Mouse (Mus musculus) bone marrow macrophage, adult 2 months (primary cell): Measurements from ENCODE around the gene Banp. TPM values are rescaled to one million over a fixed set of nuclear protein-coding genes. Genes with fewer than 3 reads are reported as not detected.
A peak's percentile ranks its signal among the peaks of the same experiment; 100 is the strongest.

Source experiments
- H3K27ac ChIP-seq: 2 replicates; pipeline ENCODE4 v1.5.1; 2012; ENCODE audit warnings: low read depth, low read length; ENCODE audit not compliant: insufficient read depth
- H3K4me1 ChIP-seq: 2 replicates; pipeline ENCODE4 v1.6.1; 2012; ENCODE audit warnings: low read length; ENCODE audit not compliant: control insufficient read depth, insufficient read depth
- H3K4me3 ChIP-seq: 2 replicates; pipeline ENCODE4 v1.5.1; 2012; ENCODE audit warnings: mild to moderate bottlenecking, low read length, moderate library complexity; ENCODE audit not compliant: insufficient read depth
- CTCF ChIP-seq: IDR thresholded peaks from 2 replicates; pipeline ENCODE4 v1.5.1; 2012; ENCODE audit warnings: low read depth, mild to moderate bottlenecking, low read length, moderate library complexity
- POLR2A ChIP-seq: IDR thresholded peaks from 2 replicates; pipeline ENCODE4 v1.6.1; 2012; ENCODE audit warnings: mild to moderate bottlenecking, low read depth, low read length, borderline replicate concordance
- polyA plus RNA-seq: library from polyadenylated mRNA; stranded (reverse); fragments of >200 nt; gene quantifications from 2 replicates; pipeline ENCODE4 v1.2.4, GENCODE M21; 2012; ENCODE audit not compliant: missing spikeins, insufficient read depth, insufficient read length

Gene Banp
- polyA plus RNA-seq, 1 experiment, result 19.9 TPM

DNA sequence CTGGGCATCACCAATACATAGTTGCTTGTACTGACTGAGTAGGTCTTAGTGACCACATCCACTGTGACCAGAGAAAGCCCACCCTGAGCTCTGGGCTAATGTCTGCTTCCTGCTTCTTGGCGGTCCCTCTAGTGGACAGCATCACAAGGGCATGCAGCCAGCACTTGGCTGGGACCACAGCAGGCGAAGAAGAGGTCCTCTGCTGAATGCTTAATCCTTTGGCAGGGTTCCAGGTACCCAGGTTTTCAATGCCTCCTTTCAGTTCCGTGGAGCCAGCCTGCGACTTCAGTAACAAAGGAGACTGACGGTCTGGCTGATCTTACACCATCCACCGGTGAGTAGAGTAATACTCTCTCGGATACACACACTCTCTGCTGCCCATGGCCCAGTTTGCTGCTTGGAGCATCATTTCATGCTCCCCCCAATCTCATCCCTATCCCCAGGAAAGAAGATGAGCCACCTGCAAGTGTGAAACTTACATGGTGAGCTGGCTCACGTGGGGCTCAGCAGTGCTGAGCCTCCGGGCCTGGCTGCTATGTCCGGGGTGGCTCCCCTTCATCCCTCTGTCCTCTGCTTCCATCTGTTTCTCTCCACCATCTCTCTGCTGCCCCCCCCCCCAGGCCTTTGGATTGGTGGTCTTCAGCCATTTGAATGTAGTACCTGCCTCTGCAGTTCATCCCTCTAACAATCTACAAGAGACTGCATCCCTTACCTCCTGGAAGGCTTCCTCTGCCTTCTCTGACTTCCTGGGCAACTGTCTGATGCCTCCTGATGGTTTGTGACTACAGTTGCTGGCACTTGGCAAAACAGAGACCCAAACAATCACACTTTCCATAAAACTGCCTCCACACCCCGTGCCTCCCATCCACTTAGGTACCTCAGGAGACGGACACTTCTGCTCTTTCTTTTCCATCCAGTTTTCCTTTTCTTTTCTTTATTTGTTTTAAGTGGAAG is 13.9 kb upstream of the Banp start:
- TF ChIP-seq POLR2A (no peak), CTCF (no peak)
- no peak overlapping the region for H3K27ac ChIP-seq
- H3K4me1 ChIP-seq, result peaks cover 17% of the 10 kb centered on the region
- no peak overlapping the region for H3K4me3 ChIP-seq

DNA sequence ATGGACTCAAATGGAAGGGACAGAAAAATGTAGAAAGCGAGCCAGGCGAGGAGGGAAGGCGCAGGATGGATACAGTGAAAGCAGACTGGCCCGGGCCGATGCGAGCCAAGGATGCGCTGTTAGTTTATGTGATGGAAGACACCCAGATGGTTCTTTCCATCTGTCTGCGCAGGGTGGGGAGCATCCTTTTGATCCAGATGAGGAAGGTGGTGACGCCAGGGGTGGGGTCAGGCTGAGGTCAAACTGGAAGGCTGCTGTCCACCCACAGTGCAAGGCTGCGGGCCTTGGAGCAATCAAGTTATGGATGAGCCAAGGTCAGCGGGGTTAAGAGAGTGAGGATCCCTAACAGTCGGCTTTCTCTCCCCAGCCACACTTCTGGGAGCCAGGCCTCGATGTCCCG is 13.2 kb upstream of the Banp start:
- peaks cover 13% of the 10 kb centered on the region for H3K4me1 ChIP-seq
- TF ChIP-seq CTCF (no peak), POLR2A (no peak)
- no peak overlapping the region for H3K4me3 ChIP-seq
- no peak overlapping the region for H3K27ac ChIP-seq

DNA sequence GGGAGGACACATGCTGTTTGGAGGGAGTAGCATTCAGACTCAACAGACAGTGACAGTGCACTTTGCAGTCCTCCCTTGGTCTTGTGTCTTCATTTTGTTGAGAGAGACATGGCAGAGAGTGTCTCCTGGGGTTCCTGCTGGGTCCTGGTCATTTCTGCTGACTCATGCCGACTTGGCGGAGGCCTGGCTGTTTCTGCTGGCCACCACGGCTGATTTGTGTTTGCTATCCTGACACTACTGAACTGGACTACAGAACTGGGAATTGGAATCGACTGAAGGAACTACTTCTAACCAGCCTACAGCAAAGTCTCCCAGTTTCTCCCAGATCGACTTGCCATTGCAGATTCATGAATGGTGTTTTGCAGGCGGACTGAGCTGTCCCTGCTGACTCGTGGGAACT is 10.8 kb upstream of the Banp start:
- H3K4me1 ChIP-seq, result peaks cover 8% of the 10 kb centered on the region
- no peak for TF ChIP-seq POLR2A

DNA sequence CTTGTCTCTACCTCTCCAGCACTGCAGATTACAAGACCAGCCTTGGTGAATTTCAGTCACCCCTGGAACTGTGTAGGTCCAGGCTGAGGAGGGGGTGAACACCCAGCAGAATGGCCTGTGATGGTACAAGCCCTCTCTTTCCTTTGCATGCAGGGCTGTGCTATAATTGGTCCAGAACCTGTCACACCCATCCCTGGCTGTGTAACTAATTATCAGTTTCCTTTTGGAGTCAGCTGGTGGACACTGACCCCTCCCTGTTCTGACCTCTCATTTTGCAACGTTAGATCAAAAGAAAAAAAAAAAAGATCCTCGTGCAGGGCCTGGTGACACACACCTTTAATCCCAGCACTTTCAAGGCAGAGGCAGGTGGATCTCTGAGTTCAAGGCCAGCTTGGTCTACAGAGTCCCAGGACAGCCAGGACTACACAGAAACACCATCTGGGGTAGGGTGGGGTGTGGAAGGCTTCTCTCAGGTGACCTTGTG is 6.5 kb upstream of the Banp start:
- H3K4me3 ChIP-seq, result no peak overlapping the region
- peaks cover 14% of the 10 kb centered on the region for H3K4me1 ChIP-seq
- TF ChIP-seq POLR2A (no peak), CTCF (no peak)
- no peak overlapping the region for H3K27ac ChIP-seq

More for the DNA sequence above, 10.8 kb upstream of the Banp start:
- Histone ChIP-seq H3K4me3 (no peak overlapping the region), H3K27ac (peak overlapping the region; percentile 25)

DNA sequence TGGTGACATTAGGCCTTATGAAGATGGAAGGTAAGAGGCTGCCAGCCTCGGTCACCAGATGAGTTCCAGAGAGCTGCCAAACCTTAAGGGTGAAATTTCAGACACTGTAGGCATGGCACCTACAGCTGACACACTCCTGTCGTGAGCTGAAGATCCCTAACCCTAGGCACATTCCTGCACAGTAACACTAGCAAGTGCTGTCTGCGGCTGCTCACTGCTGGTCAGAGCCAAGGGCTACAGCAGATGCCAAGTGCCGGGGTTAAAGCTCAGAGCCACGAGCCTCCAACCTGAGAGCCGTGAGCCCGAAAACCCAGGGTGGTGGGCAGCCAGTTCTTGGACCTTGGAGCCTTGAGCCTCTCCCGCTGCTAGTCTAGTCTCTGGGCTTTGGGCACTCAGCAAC is 5.8 kb upstream of the Banp start:
- Histone ChIP-seq H3K4me3 (no peak overlapping the region), H3K27ac (no peak overlapping the region), H3K4me1 (peaks cover 19% of the 10 kb centered on the region)
- TF ChIP-seq POLR2A, result no peak
- TF ChIP-seq CTCF, result no peak

DNA sequence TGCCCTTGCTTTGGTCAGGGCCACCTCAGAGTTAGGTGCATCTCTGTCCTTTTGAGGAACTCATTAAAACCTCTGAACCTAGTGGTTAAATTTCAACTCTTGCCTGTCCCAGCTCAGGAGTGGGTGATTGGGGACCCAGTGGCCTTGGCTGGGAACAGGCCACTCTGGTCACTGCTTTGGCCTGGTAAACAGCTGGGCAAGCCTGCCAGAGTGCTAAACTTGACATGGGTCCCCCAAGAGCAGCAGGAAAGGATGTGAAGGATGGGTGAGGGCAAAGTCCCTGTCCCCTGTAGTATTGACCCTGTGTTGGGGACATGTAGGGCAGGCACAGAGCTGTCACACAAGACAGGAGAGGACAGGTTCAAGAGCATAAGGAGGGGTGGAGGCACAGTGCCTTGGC is 4.7 kb upstream of the Banp start, which contains the start of gene Car5a:
TSS of gene Car5a (minus strand) at position 74 of the 400 bp plus-strand sequence.
- no peak for TF ChIP-seq CTCF
- no peak for TF ChIP-seq POLR2A
- Histone ChIP-seq H3K4me1 (peaks cover 17% of the 10 kb centered on the region), H3K4me3 (no peak within 1 kb of the TSS), H3K27ac (no peak within 1 kb of the TSS)

DNA sequence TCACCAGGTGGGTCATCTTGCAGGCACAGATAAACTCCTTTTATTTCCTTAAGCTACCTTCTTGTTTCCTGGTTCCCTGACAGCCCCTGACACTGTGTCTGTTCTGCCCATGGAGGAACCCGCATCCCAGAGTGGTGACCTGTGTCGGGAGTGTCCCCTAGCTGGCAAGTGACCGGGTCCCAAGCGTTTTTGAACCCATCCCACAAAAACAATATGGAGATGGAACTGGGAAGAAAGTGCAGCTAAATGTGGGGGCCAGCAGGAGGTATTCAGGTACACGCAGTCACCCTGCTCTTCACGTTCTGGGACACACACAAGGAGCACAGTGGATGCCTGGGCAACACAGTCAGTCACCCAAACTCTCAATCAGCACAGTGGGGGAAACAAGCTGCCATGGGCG is 3.2 kb upstream of the Banp start:
- Histone ChIP-seq H3K27ac (no peak overlapping the region), H3K4me3 (no peak overlapping the region), H3K4me1 (peaks cover 17% of the 10 kb centered on the region)
- no peak for TF ChIP-seq CTCF
- no peak for TF ChIP-seq POLR2A

DNA sequence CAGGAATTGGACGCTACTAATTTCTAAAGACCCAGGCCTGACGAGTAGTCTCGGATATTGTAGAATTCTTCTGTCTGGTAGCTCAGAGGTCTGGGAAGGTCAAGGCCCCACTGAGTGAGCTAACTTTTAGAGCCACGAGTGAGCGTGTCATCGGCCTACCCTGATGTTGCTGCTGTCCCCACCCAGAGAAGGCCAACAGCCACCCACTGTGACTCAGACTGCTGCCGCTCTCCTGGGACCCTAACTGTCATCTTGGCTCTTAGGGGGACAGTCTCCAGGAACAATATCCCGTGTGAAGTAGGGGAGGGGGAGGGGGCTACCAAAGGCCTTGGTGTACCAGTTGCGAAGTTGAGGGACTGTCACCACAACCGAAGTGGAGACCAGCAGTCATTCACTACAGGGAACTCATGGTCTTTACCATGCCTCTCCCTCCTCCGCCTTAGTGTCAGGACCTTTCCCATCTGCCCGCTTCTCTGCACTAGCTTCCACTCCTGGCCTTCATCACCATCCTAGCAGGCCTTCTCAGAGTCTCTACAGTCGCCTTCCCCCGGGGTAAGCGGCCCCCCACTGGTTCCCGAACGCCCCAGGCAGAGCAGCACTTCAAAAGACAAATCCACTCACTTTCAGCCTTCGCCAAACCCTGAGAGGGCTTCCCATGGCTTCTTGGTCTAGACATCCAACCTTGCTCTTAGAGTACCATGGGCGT is 2.4 kb upstream of the Banp start:
- 0 out of 2 replicates have a peak overlapping the region, but pooled peaks have one; percentile 22 for H3K27ac ChIP-seq
- H3K4me1 ChIP-seq, result peaks cover 22% of the 10 kb centered on the region

DNA sequence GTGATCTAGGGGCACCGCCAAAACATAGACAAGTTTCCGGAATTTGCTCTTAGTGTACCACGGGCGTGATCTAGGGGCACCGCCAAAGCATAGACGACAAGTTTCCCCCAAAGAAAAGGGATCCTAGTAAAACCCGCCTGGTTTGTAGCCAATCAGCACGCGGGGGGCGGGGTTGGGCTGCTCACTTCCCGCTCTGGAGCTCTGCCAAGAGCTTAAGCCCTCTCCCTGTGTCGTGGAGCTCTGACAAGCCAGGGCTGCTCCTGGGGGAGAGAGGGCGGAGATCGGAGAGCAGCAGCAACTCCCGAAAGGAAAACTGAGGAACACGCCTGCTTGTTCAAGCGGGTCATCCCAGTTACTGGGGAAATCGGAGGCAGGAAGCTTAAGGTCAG is 1.8 kb upstream of the Banp start:
- Histone ChIP-seq H3K4me1 (peaks cover 27% of the 10 kb centered on the region), H3K4me3 (peak overlapping the region; percentile 59), H3K27ac (peak overlapping the region; percentile 33; the same call in 1 of the 2 replicates)
- TF ChIP-seq POLR2A (no peak), CTCF (no peak)

More for the DNA sequence above, 2.4 kb upstream of the Banp start:
- peak overlapping the region; percentile 34 for H3K4me3 ChIP-seq
- TF ChIP-seq CTCF (no peak), POLR2A (no peak)
